Mouse (Mus musculus) ovary, postnatal 14 days (tissue): Measurements from ENCODE around the gene Timp4.
A peak's percentile ranks its signal among the peaks of the same experiment; 100 is the strongest.

Experiments used
- DNase-seq: peaks from one replicate; pipeline ENCODE4 v3.0.0; 2022; ENCODE audit warnings: low spot score

Timp4 gene

GRCm38 (mm10) chr6:115252099-115252873, at the start of gene Timp4:
Gene Timp4, minus strand, starts transcription at chr6:115252205.
- DNase-seq, result no peak

DNA sequence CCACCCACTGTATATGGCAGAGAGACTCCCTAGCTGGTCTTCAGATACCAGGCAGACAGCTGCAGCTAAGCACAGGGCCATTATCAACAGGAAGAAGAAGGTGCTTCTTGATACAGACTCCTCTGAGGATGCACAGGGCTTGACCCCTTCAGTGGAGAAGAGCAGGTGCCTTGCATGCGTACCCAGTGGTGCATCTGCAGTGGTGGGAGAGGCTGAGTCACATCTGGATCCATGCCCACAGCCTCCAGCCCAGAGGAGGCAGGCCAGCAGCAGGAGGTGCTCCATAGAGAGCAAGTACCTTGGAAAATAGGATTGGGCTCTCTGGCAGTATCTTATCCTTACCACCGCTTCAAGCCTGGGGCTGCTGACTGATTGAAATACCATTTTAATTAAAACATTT, 41.9 kb upstream of the Timp4 start:
- no peak for DNase-seq

DNA sequence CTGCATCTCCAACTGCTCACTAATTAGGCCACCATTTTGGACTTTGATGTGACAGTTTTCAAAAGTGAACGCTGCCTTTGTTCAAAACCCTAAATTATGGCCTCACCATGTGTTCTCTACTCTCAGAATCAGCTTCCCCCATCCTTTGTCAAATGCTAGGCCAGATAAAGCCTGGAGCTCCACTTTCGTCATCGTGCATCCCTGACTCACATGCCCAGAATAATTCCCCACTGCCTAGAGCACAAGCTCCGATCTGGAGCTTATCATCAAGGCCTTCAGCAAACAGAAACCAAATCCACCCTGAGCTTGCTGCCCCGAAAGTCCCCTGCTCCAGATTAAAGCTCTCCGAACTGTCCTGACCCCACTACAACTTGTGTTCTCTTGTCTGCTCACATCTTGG, 40.6 kb upstream of the Timp4 start:
- DNase-seq, result no peak

DNA sequence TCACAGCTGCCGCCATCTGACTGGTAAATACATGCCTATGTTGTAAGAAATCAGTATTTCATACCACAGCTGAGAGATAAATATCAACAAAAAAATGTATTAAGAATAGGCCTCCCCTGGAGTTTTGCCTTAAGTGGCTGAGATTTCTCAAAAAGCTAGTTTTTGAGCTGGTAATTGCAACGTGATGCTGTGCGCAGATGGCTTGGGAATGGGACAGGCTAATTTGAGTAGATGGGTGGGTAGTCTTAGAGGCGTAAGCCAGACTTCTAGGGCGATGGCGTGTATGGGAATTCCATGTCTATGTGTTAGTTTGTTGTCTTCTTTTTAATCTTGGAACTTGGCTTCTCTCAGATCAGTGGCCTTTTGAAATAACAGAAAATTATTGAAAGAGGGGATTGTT, 39.8 kb upstream of the Timp4 start:
- no peak for DNase-seq

- no peak for DNase-seq
Observed at GRCm38 (mm10) chr6:115291068-115291467, 39.1 kb upstream of the Timp4 start.

- no peak for DNase-seq
Observed at GRCm38 (mm10) chr6:115290561-115290960, 38.6 kb upstream of the Timp4 start.

GRCm38 (mm10) chr6:115288223-115288622, 36.2 kb upstream of the Timp4 start:
- no peak for DNase-seq

- no peak for DNase-seq
Observed at GRCm38 (mm10) chr6:115286441-115286840, 34.4 kb upstream of the Timp4 start.

GRCm38 (mm10) chr6:115284153-115284552, 32.1 kb upstream of the Timp4 start:
- DNase-seq, result no peak

GRCm38 (mm10) chr6:115279639-115280038, 27.6 kb upstream of the Timp4 start:
- DNase-seq, result no peak

GRCm38 (mm10) chr6:115278086-115278485, 26.1 kb upstream of the Timp4 start:
- no peak for DNase-seq

DNA sequence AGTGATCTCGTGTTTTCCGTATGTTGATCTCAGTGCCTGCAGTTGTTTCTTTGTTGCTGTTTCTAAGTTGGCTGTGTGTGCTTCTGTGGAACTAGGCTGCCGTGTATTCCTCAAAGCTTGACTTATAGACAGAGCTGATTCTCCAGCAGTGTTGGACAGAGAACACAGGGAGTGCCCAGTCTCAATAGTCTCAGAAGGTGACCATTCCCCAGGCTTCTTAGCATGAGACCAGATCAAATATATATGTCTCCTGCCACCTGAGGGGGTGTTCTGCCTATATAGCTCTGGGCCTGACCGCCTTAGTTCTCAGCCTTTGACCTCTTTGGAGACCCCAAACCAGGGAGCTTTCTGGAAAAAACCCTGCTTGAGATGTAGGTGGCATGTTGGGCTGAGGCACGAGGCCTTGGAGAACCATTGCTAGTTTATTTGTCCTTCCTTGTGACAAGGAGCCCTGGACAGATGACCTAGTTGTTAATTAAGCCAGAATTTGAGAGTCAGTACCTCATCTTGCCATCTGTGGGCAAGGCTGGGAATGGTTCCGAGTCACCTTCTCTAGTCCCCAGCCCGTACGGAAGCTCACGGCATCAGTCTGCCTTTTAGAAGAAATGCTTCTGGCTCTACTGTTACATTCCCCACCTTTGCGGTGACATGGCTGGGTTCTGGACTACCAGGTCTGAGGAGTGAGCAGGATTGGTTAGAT, 23.3 kb upstream of the Timp4 start:
- DNase-seq, result no peak

- DNase-seq, result no peak
Observed at GRCm38 (mm10) chr6:115274705-115275104, 22.7 kb upstream of the Timp4 start.

DNA sequence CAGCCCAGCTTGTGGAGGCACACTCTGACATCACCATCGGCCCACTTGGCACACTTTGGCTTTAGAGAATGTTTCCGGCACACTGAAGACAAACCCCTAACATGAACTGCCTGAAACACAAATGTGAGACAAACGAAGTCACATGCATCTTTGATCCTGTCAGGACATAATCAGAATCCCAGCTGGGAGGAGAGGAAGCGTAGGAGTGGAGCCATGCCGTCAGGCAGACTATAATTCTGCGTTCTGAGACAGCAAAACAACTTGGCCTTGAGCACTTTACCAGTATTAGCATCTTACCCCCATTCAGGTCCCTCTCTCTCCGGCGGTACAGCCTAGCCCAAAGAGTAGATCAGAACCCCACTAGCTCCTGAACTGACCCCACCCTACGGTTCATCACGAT, 21.3 kb upstream of the Timp4 start:
- DNase-seq, result no peak

- peak; percentile 36 for DNase-seq
Observed at GRCm38 (mm10) chr6:115271866-115272271, 19.9 kb upstream of the Timp4 start.

DNA sequence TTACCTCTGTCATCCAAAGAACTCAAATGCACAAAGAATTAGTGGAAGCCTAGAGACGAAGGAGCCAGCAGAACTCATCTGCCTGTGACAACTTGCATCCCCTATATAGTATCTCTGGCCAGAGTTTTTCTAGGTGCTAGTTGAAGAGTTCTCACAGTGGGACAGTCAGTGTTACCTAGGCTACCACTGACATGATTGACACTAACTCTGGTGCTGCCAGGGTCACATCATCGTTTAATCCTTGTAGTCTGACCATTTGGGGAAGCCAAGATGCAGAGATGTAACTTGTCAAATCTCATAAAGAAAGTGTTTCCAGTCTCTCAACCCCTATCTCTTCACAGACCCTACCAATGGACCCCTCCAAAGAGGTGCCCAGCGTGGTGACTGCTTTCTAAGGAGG, 19.3 kb upstream of the Timp4 start:
- no peak for DNase-seq

DNA sequence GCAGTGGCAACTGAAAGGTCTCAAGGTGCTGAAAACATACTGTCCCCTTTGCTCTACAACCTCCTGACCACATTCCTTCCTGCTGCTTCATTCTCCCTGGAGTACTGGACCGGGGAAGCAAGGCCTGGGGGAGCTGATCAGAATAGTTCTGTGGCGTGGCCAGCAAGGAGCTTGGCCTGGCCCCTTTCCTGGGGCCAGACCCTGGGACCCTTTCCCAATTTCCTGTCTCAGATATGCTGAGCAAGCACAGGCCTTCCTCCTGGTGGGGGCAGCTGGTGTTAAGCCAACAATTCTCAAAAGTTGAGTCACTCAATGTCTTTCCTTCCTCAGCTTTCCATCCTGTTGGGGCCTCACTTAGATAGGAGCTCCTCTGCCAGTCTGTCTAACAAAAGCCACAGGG, 18.1 kb upstream of the Timp4 start:
- DNase-seq, result no peak

DNA sequence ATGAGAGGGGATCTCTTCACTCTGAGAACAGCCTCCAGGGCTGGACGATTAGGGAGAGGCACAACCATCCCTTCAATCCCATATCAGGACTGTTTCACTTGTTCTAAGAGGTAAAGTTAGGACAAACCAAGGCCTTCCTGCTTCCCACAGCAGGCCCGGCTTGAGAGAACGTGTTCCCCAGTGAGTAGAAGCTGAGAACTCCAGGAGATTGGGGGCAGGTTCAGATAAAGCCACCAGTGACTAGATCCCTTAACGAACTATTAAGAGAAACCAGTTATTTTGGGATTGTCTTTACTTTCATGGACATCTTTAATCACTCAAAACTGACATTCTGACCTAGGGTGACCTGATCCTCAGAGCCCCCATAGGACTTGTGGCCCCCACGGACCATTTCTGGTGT, 17.6 kb upstream of the Timp4 start:
- no peak for DNase-seq

DNA sequence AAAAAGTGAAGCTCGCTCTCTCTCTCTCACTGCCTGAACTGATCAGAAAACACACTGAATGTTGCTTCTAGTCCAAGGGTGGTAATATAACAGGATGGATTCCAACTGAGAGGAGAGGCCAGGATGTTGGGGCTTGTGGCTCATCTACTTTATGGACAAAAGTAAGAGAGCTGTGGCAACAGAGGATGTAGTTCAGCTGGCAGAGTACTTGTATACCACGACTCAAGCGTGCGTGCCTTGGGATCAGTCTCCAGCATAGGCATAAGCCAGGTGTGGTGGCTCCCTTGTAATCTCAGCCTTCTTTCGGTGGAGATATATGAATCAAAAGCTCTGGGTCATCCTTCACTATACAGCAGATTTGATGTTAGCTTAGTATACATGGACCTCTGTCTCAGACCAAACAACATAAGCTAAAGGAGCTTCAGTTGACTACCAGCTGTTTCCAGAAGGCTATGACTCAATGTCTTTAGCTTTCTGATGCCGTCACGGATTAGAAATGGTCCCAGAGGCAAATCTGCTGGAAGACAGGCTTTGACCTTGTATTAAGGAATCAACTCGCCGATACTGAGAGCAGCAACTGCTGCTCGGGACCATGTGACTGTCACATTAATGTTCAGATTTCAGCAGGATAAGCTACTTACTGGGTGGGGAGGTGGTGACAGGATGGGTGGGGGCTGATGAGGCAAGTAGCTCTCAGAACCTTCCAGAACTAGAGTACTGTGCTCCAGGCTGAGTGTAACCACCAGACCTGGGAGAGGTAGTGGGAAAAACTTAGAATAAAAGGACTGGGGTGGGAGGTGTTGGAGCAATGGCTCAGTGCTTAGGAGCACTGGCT, 16.8 kb upstream of the Timp4 start:
- DNase-seq, result no peak

GRCm38 (mm10) chr6:115267916-115268315, 15.9 kb upstream of the Timp4 start:
- peak; percentile 63 for DNase-seq

DNA sequence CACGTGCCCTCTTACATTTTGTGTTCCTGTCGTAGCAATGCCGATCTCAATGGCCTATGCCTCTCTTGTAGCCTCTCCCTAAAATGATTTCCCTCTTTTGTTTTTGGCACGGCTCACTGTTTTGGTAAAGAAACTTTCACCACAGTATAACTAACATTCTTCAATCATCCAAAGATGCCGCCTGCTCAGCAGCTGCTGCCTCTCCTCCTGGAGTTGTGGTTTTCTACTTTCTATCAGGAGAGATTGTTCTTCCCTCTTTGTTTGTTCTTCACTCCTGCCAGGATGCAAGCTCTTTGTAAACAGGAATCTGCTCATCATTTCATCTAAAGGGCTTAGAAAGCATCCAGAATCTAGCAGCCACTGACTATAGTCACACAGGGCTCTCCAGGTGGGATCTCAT, 14.8 kb upstream of the Timp4 start:
- DNase-seq, result no peak

DNA sequence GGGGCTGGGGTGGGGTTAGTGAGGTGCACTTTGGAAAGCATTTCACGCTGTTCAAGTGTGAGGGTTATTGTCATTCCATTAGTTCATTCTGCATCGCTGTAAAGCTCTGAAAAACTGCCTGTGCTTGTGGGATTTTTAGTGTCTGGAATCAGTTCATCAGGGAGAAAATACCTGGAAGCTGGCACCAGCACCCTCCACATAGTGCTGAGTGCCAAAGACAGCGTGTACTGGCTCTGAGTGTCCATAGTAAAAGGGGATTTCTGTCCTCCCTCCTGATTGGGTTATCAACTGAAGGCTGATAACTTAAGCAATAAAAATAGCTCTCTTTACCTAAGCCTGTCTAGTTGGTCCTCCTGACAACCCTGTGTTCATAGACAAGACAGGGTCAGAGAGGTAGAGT, 8.5 kb upstream of the Timp4 start:
- no peak for DNase-seq

DNA sequence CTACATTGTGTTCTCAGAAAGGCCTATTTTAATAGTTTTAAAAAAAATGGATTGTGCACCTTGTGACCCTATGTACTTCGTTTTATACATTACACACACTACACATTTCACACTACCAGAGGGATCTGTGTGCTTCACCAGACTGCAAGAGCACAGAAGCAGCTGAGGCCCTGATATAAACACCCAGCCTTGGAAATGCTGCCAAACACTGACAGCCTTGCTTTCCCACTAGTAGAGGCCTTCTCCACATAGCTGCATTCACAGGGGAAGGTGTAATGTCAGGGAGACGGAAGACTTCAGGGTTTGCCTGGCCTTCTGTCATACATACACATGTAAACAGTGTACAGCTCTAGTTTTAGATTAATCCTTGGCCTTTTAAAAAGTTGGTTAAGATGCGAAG, 3.2 kb upstream of the Timp4 start:
- DNase-seq, result no peak
